Mouse (Mus musculus): ENCODE results near the gene Olfr1154. TPM values are rescaled to one million over a fixed set of nuclear protein-coding genes. Genes with fewer than 3 reads are reported as not detected.

Olfr1154 gene
- polyA plus RNA-seq (2012; rRNA removed): not detected in 2 replicates

DNA sequence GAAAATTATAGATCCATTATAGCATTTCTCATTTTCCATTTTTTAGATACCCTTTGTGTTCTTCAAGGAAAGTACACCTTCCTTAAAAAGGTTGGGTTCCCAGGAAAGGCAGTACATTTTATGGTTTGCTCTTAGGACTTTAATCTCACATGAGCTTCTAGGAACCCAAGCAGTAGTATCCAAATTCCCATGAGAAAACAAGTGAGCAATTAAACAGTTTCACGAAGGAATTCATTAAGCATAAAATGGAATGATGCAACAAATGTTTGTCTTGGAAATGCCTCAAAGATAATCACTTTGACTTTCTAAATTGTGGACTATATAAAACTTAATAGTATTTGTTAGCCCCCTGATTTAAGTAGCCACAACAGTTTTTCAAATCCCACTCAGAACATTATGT lies at the start of gene Olfr1154:
Olfr1154 (minus strand) TSS at position 101 of the 400 bp plus-strand sequence.

DNA sequence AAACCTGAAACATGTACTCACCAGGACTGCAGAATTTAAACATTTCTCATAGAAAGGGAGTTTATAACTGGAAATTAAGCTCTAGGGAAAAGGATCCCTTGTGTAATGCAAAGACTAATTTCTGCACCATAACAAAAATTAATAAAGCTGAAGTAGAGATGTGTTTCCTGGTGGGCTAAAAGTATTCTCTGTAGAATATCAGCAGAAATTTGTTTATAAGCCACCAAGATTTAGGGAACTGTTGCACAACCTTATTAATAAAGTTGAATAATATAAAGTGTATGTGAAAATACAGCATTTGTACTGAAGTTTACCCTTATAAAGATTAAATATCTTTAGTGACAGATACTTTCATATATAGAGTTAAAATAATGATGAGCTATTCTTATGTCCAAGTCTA lies 48.0 kb upstream of the Olfr1154 start, which contains the start of gene Olfr1156:
Olfr1156 (minus strand) TSS at position 101 of the 400 bp plus-strand sequence.

DNA sequence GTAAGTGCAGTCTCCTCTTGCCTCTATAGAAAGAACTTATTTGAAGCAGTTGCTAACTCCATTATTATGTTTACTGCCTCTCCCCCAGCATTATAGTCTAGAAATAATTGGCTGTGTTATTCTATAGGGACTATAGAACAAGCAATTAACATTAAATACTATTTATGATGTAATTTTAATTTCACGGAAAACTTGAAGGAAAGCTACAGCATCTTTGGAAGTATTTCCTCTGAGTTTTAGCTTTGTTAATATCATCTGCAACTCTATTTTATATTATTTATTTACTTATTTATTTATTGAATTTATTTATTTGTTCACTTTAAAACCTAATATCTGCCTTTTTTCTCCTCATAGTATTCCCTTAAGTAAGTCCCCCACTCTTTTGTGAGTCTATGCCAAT lies 40.1 kb upstream of the Olfr1154 start, which contains the start of gene Olfr1155:
Olfr1155 (minus strand) TSS at position 101 of the 400 bp plus-strand sequence.

DNA sequence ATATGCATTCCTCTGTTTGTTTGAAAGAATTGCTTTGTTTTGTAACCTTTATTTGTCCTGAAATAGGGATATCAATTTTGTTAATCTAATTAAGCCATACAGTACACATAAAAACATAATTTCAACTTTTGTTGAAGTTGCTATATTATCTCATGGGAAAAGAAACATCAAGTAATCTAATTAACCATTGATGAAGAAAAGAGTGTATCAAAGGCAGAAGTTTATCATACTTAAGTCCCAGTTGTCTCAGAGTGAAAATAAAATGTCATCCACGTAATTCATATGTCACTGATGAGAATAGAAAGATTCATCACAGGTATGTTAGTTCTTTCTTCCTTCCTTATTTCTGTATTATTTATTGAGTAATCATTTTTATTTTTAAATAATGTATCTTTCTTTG lies 10.3 kb downstream of the Olfr1154 start, which contains the start of gene Olfr1153:
Olfr1153 (plus strand) TSS at position 301 of the 400 bp plus-strand sequence.

DNA sequence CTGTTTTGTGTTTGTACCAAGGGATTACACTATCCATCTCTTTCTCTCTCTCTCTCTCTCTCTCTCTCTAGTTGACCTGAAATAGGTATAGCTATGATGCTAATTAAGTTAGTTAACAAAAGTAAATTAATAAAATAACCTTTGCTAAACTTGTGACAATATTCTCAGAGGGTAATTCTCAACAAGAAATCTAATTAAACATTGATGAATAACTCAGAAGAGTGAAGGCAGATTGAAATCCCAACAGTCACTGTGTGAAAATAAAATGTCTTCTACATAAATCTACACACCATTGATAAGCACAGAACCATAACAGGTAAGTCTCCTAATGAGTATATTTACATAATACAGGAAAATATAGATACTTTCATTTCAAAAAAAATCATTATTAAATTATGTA lies 38.8 kb downstream of the Olfr1154 start, which contains the start of gene Olfr1152:
Olfr1152 (plus strand) TSS at position 301 of the 400 bp plus-strand sequence.

DNA sequence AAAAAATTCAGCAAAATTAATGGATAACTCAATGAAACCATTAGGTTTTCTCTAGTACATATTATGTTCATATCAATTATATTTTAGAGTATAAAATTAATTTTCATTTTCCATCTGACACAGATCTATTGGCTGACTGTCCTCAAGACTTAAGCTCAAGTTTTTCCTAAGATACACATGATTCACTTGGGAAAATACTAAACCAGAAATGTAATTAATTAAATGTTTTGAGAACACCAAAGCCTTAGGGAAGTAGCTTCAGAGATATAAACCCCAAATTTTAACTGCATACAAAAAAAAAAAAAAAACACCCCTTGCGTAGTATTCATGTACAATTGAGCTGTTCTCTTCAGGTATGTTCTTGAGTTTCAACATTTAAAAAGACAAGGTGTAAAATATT lies 49.4 kb downstream of the Olfr1154 start, which contains the start of gene Olfr1151:
Olfr1151 (plus strand) TSS at position 301 of the 400 bp plus-strand sequence.

Other genes starting within 250 kb of the Olfr1154 start
- not detected in 2 replicates for gene Olfr1134, start 246.7 kb downstream of the Olfr1154 start, polyA plus RNA-seq (2012; rRNA removed)
- gene Olfr1135, start 231.5 kb downstream of the Olfr1154 start, polyA plus RNA-seq (2012; rRNA removed): not detected in 2 replicates
- not detected in 2 replicates for gene Olfr1136, start 211.2 kb downstream of the Olfr1154 start, polyA plus RNA-seq (2012; rRNA removed)
- gene Olfr1137, start 192.0 kb downstream of the Olfr1154 start, polyA plus RNA-seq (2012; rRNA removed): not detected in 2 replicates
- not detected in 2 replicates for gene Olfr1138, start 165.2 kb downstream of the Olfr1154 start, polyA plus RNA-seq (2012; rRNA removed)
- gene Olfr1140, start 161.4 kb downstream of the Olfr1154 start, polyA plus RNA-seq (2012; rRNA removed): not detected in 2 replicates
- gene Olfr1141, start 151.2 kb downstream of the Olfr1154 start, polyA plus RNA-seq (2012; rRNA removed): not detected in 2 replicates
- gene Olfr152, start 125.7 kb downstream of the Olfr1154 start, polyA plus RNA-seq (2012; rRNA removed): not detected in 2 replicates
- not detected in 2 replicates for gene Olfr1143, start 104.6 kb downstream of the Olfr1154 start, polyA plus RNA-seq (2012; rRNA removed)
- not detected in 2 replicates for gene Olfr1145, start 95.3 kb downstream of the Olfr1154 start, polyA plus RNA-seq (2012; rRNA removed)
- not detected in 2 replicates for gene Olfr1148, start 74.6 kb downstream of the Olfr1154 start, polyA plus RNA-seq (2012; rRNA removed)
- gene Olfr1150-ps1, start 61.2 kb downstream of the Olfr1154 start, polyA plus RNA-seq (2012; rRNA removed): not detected in 2 replicates
- not detected in 2 replicates for gene Olfr1151, start 49.3 kb downstream of the Olfr1154 start, polyA plus RNA-seq (2012; rRNA removed)
- not detected in 2 replicates for gene Olfr1152, start 38.7 kb downstream of the Olfr1154 start, polyA plus RNA-seq (2012; rRNA removed)
- not detected in 2 replicates for gene Olfr1153, start 10.2 kb downstream of the Olfr1154 start, polyA plus RNA-seq (2012; rRNA removed)
- gene Olfr1155, start 40.0 kb upstream of the Olfr1154 start, polyA plus RNA-seq (2012; rRNA removed): not detected in 2 replicates
- gene Olfr1156, start 47.9 kb upstream of the Olfr1154 start, polyA plus RNA-seq (2012; rRNA removed): not detected in 2 replicates
- not detected in 2 replicates for gene Olfr1157, start 63.1 kb upstream of the Olfr1154 start, polyA plus RNA-seq (2012; rRNA removed)
- not detected in 2 replicates for gene Olfr74, start 69.5 kb upstream of the Olfr1154 start, polyA plus RNA-seq (2012; rRNA removed)
- gene Olfr1158, start 84.9 kb upstream of the Olfr1154 start, polyA plus RNA-seq (2012; rRNA removed): not detected in 2 replicates
- gene Olfr1160, start 103.1 kb upstream of the Olfr1154 start, polyA plus RNA-seq (2012; rRNA removed): not detected in 2 replicates
- not detected in 2 replicates for gene Olfr1161, start 117.6 kb upstream of the Olfr1154 start, polyA plus RNA-seq (2012; rRNA removed)
- gene Olfr73, start 132.5 kb upstream of the Olfr1154 start, polyA plus RNA-seq (2012; rRNA removed): not detected in 2 replicates
- gene Olfr1162, start 146.0 kb upstream of the Olfr1154 start, polyA plus RNA-seq (2012; rRNA removed): not detected in 2 replicates
- gene Olfr1163, start 166.7 kb upstream of the Olfr1154 start, polyA plus RNA-seq (2012; rRNA removed): not detected in 2 replicates
- gene Olfr1164, start 188.8 kb upstream of the Olfr1154 start, polyA plus RNA-seq (2012; rRNA removed): not detected in 2 replicates
- not detected in 2 replicates for gene Olfr1166, start 223.1 kb upstream of the Olfr1154 start, polyA plus RNA-seq (2012; rRNA removed)

Measured in liver, embryonic 14 days (tissue).